In genomic region chr1:44027651-44028050, GRCm38 (mm10) we compare ENCODE assay signal across 29 mouse cellular contexts. TPM values are rescaled to one million over a fixed set of nuclear protein-coding genes. Genes with fewer than 3 reads are reported as not detected.
DNase-seq lines count a peak whose midpoint lies in the region; ATAC-seq and TF ChIP-seq lines count a peak whose summit lies in the region.
"Had no signal": no experiment of that assay in that cellular context is flagged by ENCODE, and none has a peak within 500 bp of the region (broad histone marks: within the 10 kb centered on the region; RNA-seq: fewer than 3 reads in every experiment).

No protein-coding gene starts in this region.

- peak overlapping the region; percentile 38 for H3K27ac ChIP-seq in gastrocnemius, adult 2 months
- H3K27ac ChIP-seq in heart, embryonic 12.5 days (ENCODE audit: poor library complexity, severe bottlenecking) = no peak overlapping the region
- H3K27ac ChIP-seq: heart, embryonic 13.5 days; hindbrain, postnatal 0 days; stomach, embryonic 15.5 days had no signal

- no peak for ATAC-seq in heart, embryonic 12.5 days (ENCODE audit: insufficient number of reproducible peaks, low FRiP score)
- ATAC-seq: activated CD4-positive, CD25-positive, alpha-beta regulatory T cell, adult 4 months; forebrain, embryonic 14.5 days; hindbrain, postnatal 0 days; intestine, embryonic 16.5 days had no signal

- no peak overlapping the region for H3K9ac ChIP-seq in heart, embryonic 12.5 days
- H3K9ac ChIP-seq: heart, embryonic 13.5 days; stomach, embryonic 15.5 days had no signal

- H3K36me3 ChIP-seq in heart, embryonic 12.5 days = no peaks in the 10 kb centered on the region
- H3K36me3 ChIP-seq: G1E; heart, embryonic 13.5 days; stomach, embryonic 15.5 days had no signal

- intact Hi-C loops in gastrocnemius, adult 2 months (cut with DNase I) = loop anchor here (10.0 kb wide), 1 partner anchor 197 kb away; no protein-coding TSS in a partner anchor
- intact Hi-C loops in gastrocnemius, postnatal 14 days (cut with DNase I; ENCODE audit: low total_unique reads) = no loop called here

- peak; percentile 61 for DNase-seq in gastrocnemius, adult 2 months
- DNase-seq in gastrocnemius, postnatal 4 days (ENCODE audit: low spot score in 2 of 2) = no peak
- DNase-seq in 3T3-L1 (ENCODE audit: low read depth, low spot score) = peak; percentile 23
- peak; percentile 23 for DNase-seq in gastrocnemius, postnatal 14 days
- DNase-seq in kidney, postnatal 14 days = peak; percentile 37
- DNase-seq in urinary bladder, adult 18-20 months (ENCODE audit: low spot score in 2 of 2) = no peak
- DNase-seq: adrenal gland, postnatal 25 days; B cell, adult 2 months; cerebellum, adult 9-10 months; heart, adult 11 months; heart, postnatal 14 days; layer of hippocampus, postnatal 36 days; thymus, adult 18-20 months; thymus, postnatal 4 days had no signal

- H3K4me2 ChIP-seq in heart, embryonic 12.5 days = no peak overlapping the region
- H3K4me2 ChIP-seq: heart, embryonic 13.5 days; midbrain, embryonic 11.5 days; stomach, embryonic 15.5 days had no signal

- WGBS in heart, embryonic 12.5 days = 90% methylated on average over 1 of the region's 1 CpGs

- no peaks in the 10 kb centered on the region for H3K27me3 ChIP-seq in heart, embryonic 12.5 days (replicated peaks)
- H3K27me3 ChIP-seq: CH12.LX; heart, embryonic 13.5 days; stomach, embryonic 15.5 days had no signal

- H3K4me3 ChIP-seq in gastrocnemius, adult 2 months = no peak overlapping the region
- H3K4me3 ChIP-seq in heart, embryonic 12.5 days = no peak overlapping the region
- H3K4me3 ChIP-seq: heart, embryonic 13.5 days; stomach, embryonic 15.5 days had no signal

- no peaks in the 10 kb centered on the region for H3K9me3 ChIP-seq in heart, embryonic 12.5 days (replicated peaks)
- H3K9me3 ChIP-seq: G1E; heart, embryonic 13.5 days; stomach, embryonic 15.5 days had no signal

- no peak for TF ChIP-seq CTCF in gastrocnemius, adult 2 months (IDR thresholded peaks at IDR 0.05)

- H3K4me1 ChIP-seq in heart, embryonic 12.5 days (replicated peaks) = no peaks in the 10 kb centered on the region
- H3K4me1 ChIP-seq: heart, embryonic 13.5 days; stomach, embryonic 15.5 days had no signal

RNA-seq across cellular contexts. Expression of gene Mettl21c, which starts 7.8 kb away (rescaled TPM):
- total RNA-seq in gastrocnemius, adult 2 months (2021) = 100 to 1,000 TPM in 1 of 2 experiments, 10 to 100 TPM in 1; 79.9 to 203 TPM
- total RNA-seq in gastrocnemius, postnatal 4 days (2021) = 10 to 100 TPM; 68.3 to 69.4 TPM
- 10 to 100 TPM; 53.9 to 62.2 TPM for total RNA-seq in gastrocnemius, postnatal 14 days (2021)
- polyA plus RNA-seq in heart, embryonic 12.5 days (2016; fragmentation: Nextera tagmentation; extraction: Ambion mirVana) = 0.39 and 0.43 TPM in 2 replicates
- total RNA-seq: adrenal gland, postnatal 25 days; heart, postnatal 14 days; layer of hippocampus, postnatal 36 days; liver, adult 2 months had no signal
- polyA plus RNA-seq: G1E; liver, adult 2 months; spleen, adult 2 months had no signal

RNA-seq across cellular contexts. Expression of gene Gm8251, which starts 34.1 kb away (rescaled TPM):
- total RNA-seq in gastrocnemius, adult 2 months (2021) = not detected
- total RNA-seq in gastrocnemius, postnatal 4 days (2021) = not detected
- not detected for total RNA-seq in gastrocnemius, postnatal 14 days (2021)
- 0.06 TPM in 1 of 2 replicates, not detected in the other for polyA plus RNA-seq in heart, embryonic 12.5 days (2016; fragmentation: Nextera tagmentation; extraction: Ambion mirVana)
- total RNA-seq: hindbrain, postnatal 0 days; layer of hippocampus, adult 8-10 months; layer of hippocampus, postnatal 36 days; left cerebral cortex, postnatal 10 days had no signal
- polyA plus RNA-seq: heart, embryonic 13.5 days; intestine, embryonic 16.5 days; liver, adult 2 months; midbrain, postnatal 0 days; spleen, adult 2 months had no signal

Comparison
In these comparisons a context has a peak if more than half of its experiments do, and no peak if none do; other contexts are left out.
1. DNase-seq: peak in gastrocnemius, adult 2 months (single experiment), 3T3-L1 (single experiment), gastrocnemius, postnatal 14 days (single experiment) and kidney, postnatal 14 days (single experiment); none in gastrocnemius, postnatal 4 days (0 of 2) and urinary bladder, adult 18-20 months (0 of 2).